Mouse (Mus musculus) right cerebral cortex, postnatal 25 days (tissue): ENCODE results near the gene Tchhl1.

ENCODE experiments used
- DNase-seq: peaks from one replicate; pipeline ENCODE4 v3.0.0; 2022

Gene Tchhl1

GRCm38 (mm10) chr3:93505960-93506863 is 37.7 kb downstream of the Tchhl1 start:
- no peak for DNase-seq

DNA sequence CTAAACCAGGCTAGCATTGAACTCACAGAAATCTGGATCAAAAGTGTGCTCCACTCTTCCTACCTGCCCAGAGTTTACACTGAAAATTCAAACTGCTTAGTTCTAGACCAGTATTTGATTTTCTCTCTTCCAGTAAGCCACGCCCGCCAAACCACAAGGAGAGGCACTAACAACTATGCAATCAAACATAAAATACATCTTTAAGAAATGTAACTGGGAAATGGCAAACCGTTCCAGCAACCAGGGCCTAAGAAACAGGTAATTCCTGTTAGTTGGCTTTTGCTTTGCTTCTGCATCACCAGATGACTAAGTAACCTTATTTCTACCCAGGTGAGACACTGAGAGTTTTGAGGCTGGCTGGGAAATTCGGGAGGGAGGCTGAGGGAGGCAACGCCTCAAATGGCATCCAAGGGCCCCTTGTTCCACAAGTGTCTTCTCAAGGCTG is 38.3 kb downstream of the Tchhl1 start:
- no peak for DNase-seq

DNA sequence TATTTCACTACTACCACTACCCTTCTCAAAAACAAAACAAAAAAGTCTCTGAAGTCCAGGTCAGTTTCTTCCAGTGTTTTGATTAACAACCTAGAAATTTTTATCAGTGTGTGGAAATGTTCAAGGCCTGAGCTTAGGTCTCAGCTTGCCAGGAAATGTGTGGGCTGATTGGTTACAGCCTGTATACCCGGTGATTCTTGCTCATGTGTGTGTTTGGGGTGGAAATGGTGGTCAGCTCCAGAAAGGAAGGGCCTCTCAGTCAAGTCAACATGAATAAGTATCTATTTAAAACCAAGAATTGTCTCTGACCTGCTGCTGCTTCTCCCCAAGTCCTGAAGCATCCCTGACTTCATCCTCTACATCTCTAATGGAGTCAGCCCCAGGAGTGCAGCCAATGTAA is 40.7 kb downstream of the Tchhl1 start:
- DNase-seq: no peak

- DNase-seq: no peak
Observed at GRCm38 (mm10) chr3:93511036-93511435, 42.5 kb downstream of the Tchhl1 start.

- no peak for DNase-seq
Observed at GRCm38 (mm10) chr3:93511801-93512200, 43.2 kb downstream of the Tchhl1 start.

- DNase-seq: no peak
Observed at GRCm38 (mm10) chr3:93512386-93513101, 44.0 kb downstream of the Tchhl1 start.

DNA sequence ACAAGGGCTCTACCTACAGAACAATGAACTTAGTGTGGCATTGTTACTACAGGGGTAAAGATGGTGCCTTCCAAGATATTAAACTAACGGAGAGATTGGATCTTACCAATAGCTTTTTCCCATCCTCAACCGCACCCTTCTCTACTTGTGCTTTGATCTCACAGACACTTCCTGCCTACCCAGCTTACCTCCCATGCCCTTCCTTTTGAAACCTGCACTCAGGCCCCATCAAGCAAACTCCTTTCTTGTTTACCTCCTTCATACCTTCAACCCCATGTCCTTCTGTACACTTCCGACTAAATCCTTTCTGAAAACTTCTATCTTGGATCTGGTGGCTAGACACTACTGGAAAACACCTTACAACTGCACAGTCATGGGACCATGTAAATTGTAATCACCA is 46.1 kb downstream of the Tchhl1 start:
- DNase-seq: no peak

DNA sequence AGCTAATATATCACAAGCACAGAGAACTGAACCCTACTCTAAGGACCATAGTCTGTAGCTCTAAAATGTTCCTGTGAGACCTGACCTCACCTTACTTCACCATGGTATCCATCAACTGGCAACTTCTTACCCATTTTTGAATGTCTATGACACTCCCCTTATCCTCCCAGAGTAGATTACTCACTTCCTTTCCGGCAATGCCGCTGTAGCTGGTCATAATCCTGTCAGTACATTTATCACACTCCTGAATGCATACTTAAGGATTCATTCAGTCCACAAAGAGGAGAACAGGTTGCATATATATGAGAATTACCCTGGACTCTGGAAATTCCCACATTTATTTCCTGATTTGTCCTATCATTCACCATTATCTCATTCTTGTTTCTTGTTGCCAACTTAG is 48.8 kb downstream of the Tchhl1 start:
- no peak for DNase-seq

- no peak for DNase-seq
Observed at GRCm38 (mm10) chr3:93519856-93520329, 51.3 kb downstream of the Tchhl1 start.

GRCm38 (mm10) chr3:93520330-93521193 is 52.0 kb downstream of the Tchhl1 start, which contains the start of gene S100a11:
Gene S100a11, plus strand, starts transcription at chr3:93520488.
- DNase-seq: peak; percentile 8
